Mouse (Mus musculus) kidney, postnatal 0 days (tissue): ENCODE results near the gene Spx. TPM values are rescaled to one million over a fixed set of nuclear protein-coding genes. Genes with fewer than 3 reads are reported as not detected.

Experiments used
- ATAC-seq: fragments of 200-750 bp; cut with Nextera tagmentation; replicated peaks from 2 replicates; pipeline ENCODE4 v1.8.0; 2017; ENCODE audit warnings: low read depth, moderate number of reproducible peaks, moderate TSS enrichment, moderate library complexity; ENCODE audit not compliant: low FRiP score
- DNase-seq: peaks from one replicate; pipeline ENCODE4 v3.0.0-alpha.2; 2016; ENCODE audit warnings: low spot score
- H3K27ac ChIP-seq: fragments of 300-500 bp; sonication (generic); 2 replicates; pipeline ENCODE4 v1.5.1; 2014; ENCODE audit warnings: mild to moderate bottlenecking
- H3K27me3 ChIP-seq: fragments of 300-500 bp; sonication (generic); 2 replicates; pipeline ENCODE4 v1.6.1; 2014; ENCODE audit warnings: low read length, mixed read lengths; ENCODE audit not compliant: insufficient read depth
- H3K36me3 ChIP-seq: fragments of 300-500 bp; sonication (generic); 2 replicates; pipeline ENCODE4 v1.6.1; 2014; ENCODE audit warnings: low read length, mixed read lengths; ENCODE audit not compliant: insufficient read depth
- H3K4me1 ChIP-seq: fragments of 300-500 bp; sonication (generic); replicated peaks from 2 replicates; pipeline ENCODE4 v1.6.1; 2014; ENCODE audit warnings: antibody characterized with exemption, low read length, mixed read lengths; ENCODE audit not compliant: insufficient read depth
- H3K4me2 ChIP-seq: fragments of 300-500 bp; sonication (generic); 2 replicates; pipeline ENCODE4 v1.6.1; 2014; ENCODE audit warnings: mild to moderate bottlenecking, low read length, moderate library complexity, mixed read lengths
- H3K4me3 ChIP-seq: fragments of 300-500 bp; sonication (generic); replicated peaks from 2 replicates; pipeline ENCODE4 v1.5.1; 2014; ENCODE audit warnings: low read depth, low read length
- H3K9ac ChIP-seq: fragments of 300-500 bp; sonication (generic); 2 replicates; pipeline ENCODE4 v1.6.1; 2014; ENCODE audit warnings: low read depth, low read length
- H3K9me3 ChIP-seq: fragments of 300-500 bp; sonication (generic); replicated peaks from 2 replicates; pipeline ENCODE4 v1.6.1; 2016; ENCODE audit warnings: low read length, inconsistent platforms, mixed read lengths
- CTCF ChIP-seq: IDR thresholded peaks from 2 replicates; pipeline ENCODE4 v1.5.1; 2016; ENCODE audit warnings: antibody characterized with exemption, low read depth, mild to moderate bottlenecking, moderate library complexity
- WGBS: fragments of 180-500 bp; shearing (Covaris S2); extraction: QIAGEN DNeasy Blood & Tissue Kit; methylation state at CpG from one replicate; pipeline ENCODE4 v1.1.7; 2014; 5-methylcytosine and 5-hydroxymethylcytosine counted together
- polyA plus RNA-seq: library from polyadenylated mRNA; unstranded; fragments of >200 nt; fragmentation: Nextera tagmentation; extraction: Ambion mirVana; gene quantifications from 2 replicates; pipeline ENCODE4 v1.2.1, GENCODE M21; 2015

Spx gene
- 0.21 and 0.34 TPM in 2 replicates for polyA plus RNA-seq

DNA sequence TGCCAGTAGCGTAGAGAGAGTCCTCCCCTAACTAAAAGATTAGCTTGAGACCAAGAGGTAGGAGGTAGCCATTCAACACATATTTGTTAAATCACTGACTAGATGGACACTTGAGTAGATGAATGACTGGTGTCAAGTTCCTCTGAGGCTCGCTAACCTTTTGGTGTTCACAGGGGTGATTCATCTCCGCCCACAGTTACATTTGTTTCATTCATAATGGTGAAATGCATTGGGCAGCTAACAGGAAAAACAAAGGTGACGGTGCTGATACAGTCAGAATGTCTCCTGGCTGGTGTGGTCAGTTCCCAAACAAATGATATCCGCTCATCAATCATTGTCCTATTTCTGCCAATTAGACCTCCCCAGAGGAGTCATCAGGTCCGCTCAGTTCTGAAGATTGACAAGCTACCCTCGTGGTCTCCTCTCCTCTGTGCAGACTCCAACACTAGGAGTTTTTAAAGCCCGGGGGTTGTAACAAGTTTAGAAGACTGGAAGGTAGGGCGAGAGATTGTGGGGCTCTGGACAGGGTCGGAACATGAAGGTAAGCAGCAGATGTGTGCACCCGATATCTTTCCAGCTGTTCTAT lies at the start of gene Spx:
Gene Spx, plus strand, starts transcription at position 536 of the 586 bp plus-strand sequence.
- TF ChIP-seq CTCF: no peak
- 0 out of 2 replicates have a peak, but pooled peaks cover 8% of the 10 kb centered on the region for H3K4me1 ChIP-seq
- H3K27ac ChIP-seq: no peak within 1 kb of the TSS
- no peak within 1 kb of the TSS for H3K4me3 ChIP-seq
- DNase-seq (no peak), ATAC-seq (no peak)
- 54% methylated on average over 11 of the region's 11 CpGs for WGBS
- no peak within 1 kb of the TSS for H3K9ac ChIP-seq
- peak within 1 kb of the TSS; percentile 65; the same call in 1 of the 2 replicates for H3K4me2 ChIP-seq
- H3K27me3 ChIP-seq: peaks cover 7% of the 10 kb centered on the region; the same call in 1 of the 2 replicates
- no peaks in the 10 kb centered on the region for H3K9me3 ChIP-seq
- H3K36me3 ChIP-seq: no peaks in the 10 kb centered on the region

GRCm38 (mm10) chr6:142365742-142366472 lies 47.3 kb upstream of the Spx start:
- Histone ChIP-seq H3K9ac (no peak overlapping the region), H3K4me1 (no peaks in the 10 kb centered on the region), H3K4me2 (no peak overlapping the region), H3K36me3 (peaks cover 30% of the 10 kb centered on the region; the same call in 1 of the 2 replicates), H3K9me3 (no peaks in the 10 kb centered on the region), H3K4me3 (no peak overlapping the region), H3K27ac (no peak overlapping the region), H3K27me3 (no peaks in the 10 kb centered on the region)
- 48% methylated on average over 8 of the region's 8 CpGs for WGBS
- ATAC-seq (peak; percentile 79), DNase-seq (peak; percentile 51)
- no peak for TF ChIP-seq CTCF

GRCm38 (mm10) chr6:142366473-142367018 lies 46.7 kb upstream of the Spx start:
- Histone ChIP-seq H3K36me3 (peaks cover 28% of the 10 kb centered on the region; the same call in 1 of the 2 replicates), H3K9ac (no peak overlapping the region), H3K27ac (no peak overlapping the region), H3K4me2 (no peak overlapping the region), H3K9me3 (no peaks in the 10 kb centered on the region), H3K4me3 (no peak overlapping the region), H3K4me1 (no peaks in the 10 kb centered on the region), H3K27me3 (no peaks in the 10 kb centered on the region)
- no peak for ATAC-seq
- 84% methylated on average over 10 of the region's 10 CpGs for WGBS
- DNase-seq: no peak
- no peak for TF ChIP-seq CTCF

GRCm38 (mm10) chr6:142367565-142367964 lies 45.7 kb upstream of the Spx start:
- WGBS: 91% methylated on average over 3 of the region's 3 CpGs
- H3K9me3 ChIP-seq: no peaks in the 10 kb centered on the region
- H3K4me2 ChIP-seq: no peak overlapping the region
- H3K27me3 ChIP-seq: no peaks in the 10 kb centered on the region
- TF ChIP-seq CTCF: no peak
- DNase-seq (no peak), ATAC-seq (no peak)
- H3K36me3 ChIP-seq: peaks cover 27% of the 10 kb centered on the region
- H3K4me1 ChIP-seq: no peaks in the 10 kb centered on the region
- no peak overlapping the region for H3K4me3 ChIP-seq
- no peak overlapping the region for H3K27ac ChIP-seq
- H3K9ac ChIP-seq: no peak overlapping the region

DNA sequence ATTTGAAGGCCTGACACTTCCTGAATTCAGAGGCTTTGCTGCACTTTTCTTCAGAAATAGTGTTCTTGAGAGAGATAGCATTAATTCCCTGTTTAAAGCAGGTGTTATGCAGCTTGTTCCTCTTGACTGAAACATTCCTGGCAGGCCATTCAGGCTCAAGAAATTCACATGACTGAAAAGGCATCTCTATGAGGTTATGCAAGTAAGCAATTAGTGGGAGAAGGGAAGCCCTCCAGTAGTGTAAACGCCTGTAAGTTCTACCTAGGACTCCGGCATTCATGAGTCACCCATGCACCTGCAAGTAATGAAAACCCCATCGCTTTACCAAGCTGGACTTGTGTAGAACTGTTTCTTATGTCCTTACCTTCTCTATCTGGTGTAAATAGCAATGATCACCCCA lies 43.7 kb upstream of the Spx start:
- no peak overlapping the region for H3K27ac ChIP-seq
- H3K4me2 ChIP-seq: no peak overlapping the region
- no peaks in the 10 kb centered on the region for H3K9me3 ChIP-seq
- TF ChIP-seq CTCF: no peak
- H3K36me3 ChIP-seq: peaks cover 23% of the 10 kb centered on the region
- H3K9ac ChIP-seq: no peak overlapping the region
- H3K4me3 ChIP-seq: no peak overlapping the region
- ATAC-seq: no peak
- H3K4me1 ChIP-seq: no peaks in the 10 kb centered on the region
- no peaks in the 10 kb centered on the region for H3K27me3 ChIP-seq
- 88% methylated on average over 3 of the region's 3 CpGs for WGBS
- DNase-seq: no peak

DNA sequence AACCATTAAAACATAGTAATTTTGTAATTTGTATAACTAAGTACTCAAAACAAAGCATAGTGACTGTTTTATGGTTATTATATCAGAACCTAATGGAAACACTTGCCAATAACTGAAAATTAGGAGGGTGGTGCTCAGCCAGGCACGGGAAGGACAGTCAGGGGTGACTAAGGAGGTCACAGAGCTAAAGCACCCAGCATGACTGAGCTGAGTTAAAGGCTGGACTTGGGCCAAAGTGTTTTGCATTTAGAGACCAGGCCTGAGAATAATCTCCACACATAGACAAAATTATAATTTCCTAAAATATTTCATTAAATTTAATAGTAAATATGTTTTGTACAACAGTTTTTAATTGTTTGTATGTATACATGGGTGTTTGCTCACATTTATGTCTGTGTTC lies 36.2 kb upstream of the Spx start:
- H3K27ac ChIP-seq: no peak overlapping the region
- 26% methylated on average over 1 of the region's 1 CpGs for WGBS
- TF ChIP-seq CTCF: no peak

More for the DNA sequence above, 36.2 kb upstream of the Spx start:
- H3K4me1 ChIP-seq: no peaks in the 10 kb centered on the region
- H3K4me2 ChIP-seq: no peak overlapping the region
- peaks cover 15% of the 10 kb centered on the region for H3K36me3 ChIP-seq
- no peak overlapping the region for H3K9ac ChIP-seq
- no peak overlapping the region for H3K4me3 ChIP-seq
- no peaks in the 10 kb centered on the region for H3K9me3 ChIP-seq
- DNase-seq (no peak), ATAC-seq (no peak)
- no peaks in the 10 kb centered on the region for H3K27me3 ChIP-seq
